Mouse (Mus musculus): ENCODE measurements at regions not wholly inside any gene's neighbourhood (a gene's known extent, or its start where the extent isn't known, plus 50 kb on each side); places are given as distances from the start of the nearest gene placed in this dataset.

DNA sequence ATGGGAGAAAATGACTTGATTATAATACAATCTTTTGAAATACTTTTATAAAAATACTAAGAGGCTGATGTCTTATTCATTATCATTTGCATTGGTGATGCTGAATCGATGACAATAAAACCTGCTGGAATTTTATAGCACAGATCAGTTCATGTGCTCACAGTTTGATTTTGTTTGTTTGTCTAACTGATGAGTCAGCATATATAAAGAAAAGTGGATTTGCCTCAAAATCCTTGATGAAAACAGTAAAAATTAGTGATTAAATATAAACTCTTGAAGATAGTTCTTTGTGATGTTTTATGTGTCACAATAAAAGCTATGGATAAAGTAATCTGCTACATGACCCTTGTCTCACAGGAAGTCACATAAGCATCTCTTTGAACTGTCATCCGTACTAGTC lies 210.9 kb downstream of the Psat1 start:
- Histone ChIP-seq H3K4me3 (replicated peaks; ENCODE audit: low read depth, low read length) (no peak overlapping the region), H3K4me1 (replicated peaks; ENCODE audit: insufficient read depth, low read length) (no peaks in the 10 kb centered on the region), H3K9me3 (replicated peaks; ENCODE audit: low read length) (no peaks in the 10 kb centered on the region), H3K27ac (no peak overlapping the region), H3K4me2 (ENCODE audit: low read length) (no peak overlapping the region), H3K36me3 (ENCODE audit: insufficient read depth, low read length) (no peaks in the 10 kb centered on the region), H3K27me3 (ENCODE audit: insufficient read depth, low read length) (no peaks in the 10 kb centered on the region), H3K9ac (ENCODE audit: low read depth, low read length) (no peak overlapping the region)
- ATAC-seq (replicated peaks; ENCODE audit: low FRiP score, low read depth) (no peak), DNase-seq (ENCODE audit: low spot score) (no peak)
- no peak for TF ChIP-seq CTCF (IDR thresholded peaks at IDR 0.05; ENCODE audit: low read depth)
- 65% methylated on average over 2 of the region's 2 CpGs for WGBS

- H3K9ac ChIP-seq (ENCODE audit: low read depth, low read length) = no peak overlapping the region
- no peaks in the 10 kb centered on the region for H3K4me1 ChIP-seq (replicated peaks; ENCODE audit: insufficient read depth, low read length)
- H3K4me3 ChIP-seq (replicated peaks; ENCODE audit: low read depth, low read length) = no peak overlapping the region
- TF ChIP-seq CTCF (IDR thresholded peaks at IDR 0.05; ENCODE audit: low read depth) = no peak
- H3K27ac ChIP-seq = no peak overlapping the region
- H3K4me2 ChIP-seq (ENCODE audit: low read length) = no peak overlapping the region
- H3K9me3 ChIP-seq (replicated peaks; ENCODE audit: low read length) = no peaks in the 10 kb centered on the region
- H3K36me3 ChIP-seq (ENCODE audit: insufficient read depth, low read length) = no peaks in the 10 kb centered on the region
- H3K27me3 ChIP-seq (ENCODE audit: insufficient read depth, low read length) = no peaks in the 10 kb centered on the region
- no peak for DNase-seq (ENCODE audit: low spot score)
- WGBS = 78% methylated on average over 13 of the region's 13 CpGs
- ATAC-seq (replicated peaks; ENCODE audit: low FRiP score, low read depth) = no peak
Observed at GRCm38 (mm10) chr19:15726785-15727406, 220.2 kb downstream of the Psat1 start.

DNA sequence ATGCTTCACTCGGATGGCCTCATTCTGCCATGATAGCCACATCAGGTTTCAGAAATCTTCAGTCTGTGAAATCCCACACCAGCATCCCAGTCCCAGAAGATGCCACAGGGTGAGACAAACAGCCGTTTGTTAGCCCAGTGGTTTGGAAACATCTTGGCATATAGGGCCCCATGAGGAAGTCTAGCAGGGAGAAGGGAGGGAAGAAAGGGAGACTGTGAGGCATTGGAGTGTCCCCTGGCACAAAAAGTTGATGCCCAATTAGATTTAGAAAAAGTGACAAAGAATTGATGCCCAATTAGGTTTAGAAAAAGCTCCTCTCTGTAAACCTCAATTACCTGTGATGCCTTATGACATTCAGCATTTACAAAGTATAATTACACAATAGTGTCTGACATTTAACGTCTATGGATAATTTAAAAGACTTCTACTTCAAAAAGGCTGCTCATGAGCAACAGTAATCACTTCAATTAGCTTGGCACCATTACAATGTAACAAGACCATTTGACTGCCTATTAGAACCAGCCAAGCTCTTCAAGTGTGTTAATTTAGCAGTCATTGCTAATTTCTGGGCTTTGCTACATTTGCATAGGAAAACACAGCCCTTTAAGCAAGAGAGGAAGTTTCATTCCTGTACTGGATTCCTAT lies 254.6 kb downstream of the Psat1 start:
- Histone ChIP-seq H3K36me3 (ENCODE audit: insufficient read depth, low read length) (no peaks in the 10 kb centered on the region), H3K9me3 (replicated peaks; ENCODE audit: low read length) (no peaks in the 10 kb centered on the region), H3K27me3 (ENCODE audit: insufficient read depth, low read length) (no peaks in the 10 kb centered on the region), H3K9ac (ENCODE audit: low read depth, low read length) (no peak overlapping the region), H3K27ac (no peak overlapping the region), H3K4me2 (ENCODE audit: low read length) (no peak overlapping the region), H3K4me3 (replicated peaks; ENCODE audit: low read depth, low read length) (no peak overlapping the region), H3K4me1 (replicated peaks; ENCODE audit: insufficient read depth, low read length) (no peaks in the 10 kb centered on the region)
- no peak for TF ChIP-seq CTCF (IDR thresholded peaks at IDR 0.05; ENCODE audit: low read depth)
- DNase-seq (ENCODE audit: low spot score) (no peak), ATAC-seq (replicated peaks; ENCODE audit: low FRiP score, low read depth) (no peak)
- WGBS = 57% methylated on average over 3 of the region's 3 CpGs

DNA sequence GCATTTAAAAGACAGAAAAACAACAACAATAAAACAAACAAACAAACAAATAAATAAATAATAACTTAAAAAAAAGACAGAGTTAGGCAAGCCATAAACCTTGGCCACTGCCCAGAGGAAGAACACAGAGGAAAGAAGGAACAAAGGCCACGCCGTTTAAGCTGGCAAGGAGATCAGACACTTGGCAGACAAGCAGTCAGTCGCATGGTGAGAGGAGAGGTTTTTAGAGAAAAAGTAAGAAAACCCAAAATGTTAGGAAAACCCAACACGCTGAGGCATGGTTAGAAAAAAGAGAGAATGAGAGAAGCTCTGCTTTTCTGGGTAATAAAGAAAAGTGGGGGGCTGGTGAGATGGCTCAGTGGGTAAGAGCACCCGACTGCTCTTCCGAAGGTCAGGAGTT lies 277.1 kb downstream of the Psat1 start:
- Histone ChIP-seq H3K4me3 (replicated peaks; ENCODE audit: low read depth, low read length) (no peak overlapping the region), H3K27me3 (ENCODE audit: insufficient read depth, low read length) (no peaks in the 10 kb centered on the region), H3K4me1 (replicated peaks; ENCODE audit: insufficient read depth, low read length) (peaks cover 13% of the 10 kb centered on the region), H3K9ac (ENCODE audit: low read depth, low read length) (no peak overlapping the region), H3K4me2 (ENCODE audit: low read length) (no peak overlapping the region), H3K27ac (no peak overlapping the region), H3K36me3 (ENCODE audit: insufficient read depth, low read length) (no peaks in the 10 kb centered on the region), H3K9me3 (replicated peaks; ENCODE audit: low read length) (no peaks in the 10 kb centered on the region)
- ATAC-seq (replicated peaks; ENCODE audit: low FRiP score, low read depth) (no peak), DNase-seq (ENCODE audit: low spot score) (no peak)
- TF ChIP-seq CTCF (IDR thresholded peaks at IDR 0.05; ENCODE audit: low read depth) = no peak
- 85% methylated on average over 6 of the region's 6 CpGs for WGBS

GRCm38 (mm10) chr19:15669541-15669940 lies 277.6 kb downstream of the Psat1 start:
- DNase-seq (ENCODE audit: low spot score) (no peak), ATAC-seq (replicated peaks; ENCODE audit: low FRiP score, low read depth) (no peak)
- WGBS = 70% methylated on average over 7 of the region's 7 CpGs
- Histone ChIP-seq H3K36me3 (ENCODE audit: insufficient read depth, low read length) (no peaks in the 10 kb centered on the region), H3K27me3 (ENCODE audit: insufficient read depth, low read length) (no peaks in the 10 kb centered on the region), H3K9me3 (replicated peaks; ENCODE audit: low read length) (no peaks in the 10 kb centered on the region), H3K4me3 (replicated peaks; ENCODE audit: low read depth, low read length) (no peak overlapping the region), H3K4me1 (replicated peaks; ENCODE audit: insufficient read depth, low read length) (peaks cover 13% of the 10 kb centered on the region), H3K27ac (no peak overlapping the region), H3K9ac (ENCODE audit: low read depth, low read length) (no peak overlapping the region), H3K4me2 (ENCODE audit: low read length) (no peak overlapping the region)
- TF ChIP-seq CTCF (IDR thresholded peaks at IDR 0.05; ENCODE audit: low read depth) = no peak

DNA sequence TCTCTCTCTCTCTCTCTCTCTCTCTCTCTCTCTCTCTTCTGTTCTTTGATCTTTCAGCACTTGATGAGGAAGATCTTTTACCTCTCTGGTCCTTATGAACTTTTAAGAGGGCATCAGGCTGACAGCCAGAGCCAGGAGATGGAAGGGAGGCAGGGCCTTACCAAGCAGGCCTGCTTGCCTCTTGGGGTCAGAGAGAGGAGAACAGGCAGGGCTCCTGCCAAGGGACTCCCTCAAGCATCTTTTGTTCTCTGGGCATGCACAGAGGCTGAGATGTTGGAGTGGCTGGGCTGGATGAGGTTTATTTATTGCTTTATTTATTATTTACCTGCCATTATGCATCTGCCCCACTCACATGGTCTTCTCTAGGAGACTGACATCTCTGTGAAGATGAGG lies 278.5 kb downstream of the Psat1 start:
- H3K4me1 ChIP-seq (replicated peaks; ENCODE audit: insufficient read depth, low read length) = peaks cover 13% of the 10 kb centered on the region
- DNase-seq (ENCODE audit: low spot score) = no peak
- TF ChIP-seq CTCF (IDR thresholded peaks at IDR 0.05; ENCODE audit: low read depth) = no peak
- no peaks in the 10 kb centered on the region for H3K36me3 ChIP-seq (ENCODE audit: insufficient read depth, low read length)
- no peak for ATAC-seq (replicated peaks; ENCODE audit: low FRiP score, low read depth)
- H3K27me3 ChIP-seq (ENCODE audit: insufficient read depth, low read length) = no peaks in the 10 kb centered on the region
- no peaks in the 10 kb centered on the region for H3K9me3 ChIP-seq (replicated peaks; ENCODE audit: low read length)
- no peak overlapping the region; the same call in 1 of the 2 replicates for H3K27ac ChIP-seq
- H3K9ac ChIP-seq (ENCODE audit: low read depth, low read length) = no peak overlapping the region
- H3K4me2 ChIP-seq (ENCODE audit: low read length) = no peak overlapping the region
- no peak overlapping the region for H3K4me3 ChIP-seq (replicated peaks; ENCODE audit: low read depth, low read length)

Data from kidney, postnatal 0 days (tissue).